Mouse (Mus musculus): ENCODE data around the gene 6720489N17Rik.
"Not testable (repeated sequence)": the region's sequence is repeated elsewhere in the genome, so short reads cannot be mapped to it uniquely, and the experiment has no call there.

GRCm38 (mm10) chr13:62617449-62617848 is 6.5 kb downstream of the 6720489N17Rik start:
- TF ChIP-seq CTCF (IDR thresholded peaks at IDR 0.05; ENCODE audit: borderline replicate concordance, extremely low read depth, insufficient read depth, insufficient read length); POLR2A (IDR thresholded peaks at IDR 0.05; ENCODE audit: borderline replicate concordance, extremely low read depth, insufficient read depth, insufficient read length, poor library complexity, severe bottlenecking): not testable (repeated sequence)
